Mouse (Mus musculus): ENCODE data around the gene Kat6b.

Gene Kat6b

GRCm38 (mm10) chr14:21705462-21705861 lies 224.2 kb downstream of the Kat6b start:
- DNase-seq (ENCODE audit: low read depth, low spot score) = no peak

- DNase-seq (ENCODE audit: low read depth, low spot score) = no peak
Observed at GRCm38 (mm10) chr14:21706759-21707571, 225.7 kb downstream of the Kat6b start.

- DNase-seq (ENCODE audit: low read depth, low spot score) = peak; percentile 36
Observed at GRCm38 (mm10) chr14:21709545-21709944, 228.3 kb downstream of the Kat6b start.

GRCm38 (mm10) chr14:21711231-21711630 lies 230.0 kb downstream of the Kat6b start:
- DNase-seq (ENCODE audit: low read depth, low spot score) = no peak

GRCm38 (mm10) chr14:21714486-21714885 lies 233.3 kb downstream of the Kat6b start, which contains the start of gene Dupd1:
TSS of gene Dupd1 (minus strand) at chr14:21714576.
- DNase-seq (ENCODE audit: low read depth, low spot score) = no peak

- no peak for DNase-seq (ENCODE audit: low read depth, low spot score)
Observed at GRCm38 (mm10) chr14:21719646-21720383, 238.6 kb downstream of the Kat6b start.

- no peak for DNase-seq (ENCODE audit: low read depth, low spot score)
Observed at GRCm38 (mm10) chr14:21720430-21721205, 239.4 kb downstream of the Kat6b start.
